Mouse (Mus musculus): ENCODE measurements around the gene Mttp. TPM values are rescaled to one million over a fixed set of nuclear protein-coding genes. Genes with fewer than 3 reads are reported as not detected.
A peak's percentile ranks its signal among the peaks of the same experiment; 100 is the strongest.
"Not testable (repeated sequence)": the region's sequence is repeated elsewhere in the genome, so short reads cannot be mapped to it uniquely, and the experiment has no call there.

Mttp gene
- polyA plus RNA-seq, 1 experiment = 0.47 TPM

- Histone ChIP-seq H3K4me3 (ENCODE audit: extremely low read depth, insufficient read depth, insufficient read length) (no peak overlapping the region), H3K27ac (ENCODE audit: insufficient read depth, low read length) (no peak overlapping the region), H3K4me1 (ENCODE audit: control insufficient read depth, insufficient read depth, insufficient read length) (no peaks in the 10 kb centered on the region), H3K36me3 (ENCODE audit: control insufficient read depth, insufficient read depth, low read length) (peaks cover 2% of the 10 kb centered on the region; the same call in 1 of the 2 replicates), H3K27me3 (ENCODE audit: control insufficient read depth, insufficient read depth, low read length) (no peaks in the 10 kb centered on the region)
- TF ChIP-seq CTCF (IDR thresholded peaks at IDR 0.05; ENCODE audit: extremely low read depth, insufficient read depth, insufficient read length, insufficient replicate concordance) (no peak), POLR2A (IDR thresholded peaks at IDR 0.05; ENCODE audit: low read depth, low read length) (no peak)
- 95% methylated on average over 2 of the region's 2 CpGs for WGBS
- no peak for DNase-seq (ENCODE audit: low read depth in 1 of 2, low spot score in 2 of 2)
Measured at GRCm38 (mm10) chr3:138148811-138149210, 4.0 kb upstream of the Mttp start.

GRCm38 (mm10) chr3:138144060-138144641 is 617 bp downstream of the Mttp start:
- Histone ChIP-seq H3K4me3 (ENCODE audit: extremely low read depth, insufficient read depth, insufficient read length) (peak overlapping the region; percentile 95), H3K27me3 (ENCODE audit: control insufficient read depth, insufficient read depth, low read length) (no peaks in the 10 kb centered on the region), H3K36me3 (ENCODE audit: control insufficient read depth, insufficient read depth, low read length) (peaks cover 2% of the 10 kb centered on the region; the same call in 1 of the 2 replicates), H3K4me1 (ENCODE audit: control insufficient read depth, insufficient read depth, insufficient read length) (no peaks in the 10 kb centered on the region), H3K27ac (ENCODE audit: insufficient read depth, low read length) (peak overlapping the region; percentile 100)
- no peak for TF ChIP-seq POLR2A (IDR thresholded peaks at IDR 0.05; ENCODE audit: low read depth, low read length)
- no peak for TF ChIP-seq CTCF (IDR thresholded peaks at IDR 0.05; ENCODE audit: extremely low read depth, insufficient read depth, insufficient read length, insufficient replicate concordance)
- DNase-seq (ENCODE audit: low read depth in 1 of 2, low spot score in 2 of 2) = peak in 1 of 2 experiments; percentile 26
- under 1% methylated on average over 18 of the region's 18 CpGs for WGBS

- H3K27me3 ChIP-seq (ENCODE audit: control insufficient read depth, insufficient read depth, low read length) = no peaks in the 10 kb centered on the region
- 1% methylated on average over 70 of the region's 70 CpGs for WGBS
- no peaks in the 10 kb centered on the region for H3K36me3 ChIP-seq (ENCODE audit: control insufficient read depth, insufficient read depth, low read length)
- no peaks in the 10 kb centered on the region for H3K4me1 ChIP-seq (ENCODE audit: control insufficient read depth, insufficient read depth, insufficient read length)
- peak; percentile 96 to 97 for DNase-seq (ENCODE audit: low read depth in 1 of 2, low spot score in 2 of 2)
- H3K4me3 ChIP-seq (ENCODE audit: extremely low read depth, insufficient read depth, insufficient read length) = peak within 1 kb of the TSS; percentile 95
- H3K27ac ChIP-seq (ENCODE audit: insufficient read depth, low read length) = peak within 1 kb of the TSS; percentile 100
- TF ChIP-seq CTCF (IDR thresholded peaks at IDR 0.05; ENCODE audit: extremely low read depth, insufficient read depth, insufficient read length, insufficient replicate concordance) = no peak
- TF ChIP-seq POLR2A (IDR thresholded peaks at IDR 0.05; ENCODE audit: low read depth, low read length) = peak; percentile 74
Measured at GRCm38 (mm10) chr3:138143315-138144059, 1.3 kb downstream of the Mttp start, which contains the start of gene Trmt10a. TSS of gene Trmt10a (plus strand) at chr3:138143448.

- H3K4me1 ChIP-seq (ENCODE audit: control insufficient read depth, insufficient read depth, insufficient read length) = no peaks in the 10 kb centered on the region
- 2% methylated on average over 12 of the region's 12 CpGs for WGBS
- H3K36me3 ChIP-seq (ENCODE audit: control insufficient read depth, insufficient read depth, low read length) = no peaks in the 10 kb centered on the region
- TF ChIP-seq CTCF (IDR thresholded peaks at IDR 0.05; ENCODE audit: extremely low read depth, insufficient read depth, insufficient read length, insufficient replicate concordance) (no peak), POLR2A (IDR thresholded peaks at IDR 0.05; ENCODE audit: low read depth, low read length) (no peak)
- peak overlapping the region; percentile 83 for H3K4me3 ChIP-seq (ENCODE audit: extremely low read depth, insufficient read depth, insufficient read length)
- no peak for DNase-seq (ENCODE audit: low read depth in 1 of 2, low spot score in 2 of 2)
- peak overlapping the region; percentile 100 for H3K27ac ChIP-seq (ENCODE audit: insufficient read depth, low read length)
- no peaks in the 10 kb centered on the region for H3K27me3 ChIP-seq (ENCODE audit: control insufficient read depth, insufficient read depth, low read length)
Measured at GRCm38 (mm10) chr3:138142733-138143314, 1.9 kb downstream of the Mttp start.

DNA sequence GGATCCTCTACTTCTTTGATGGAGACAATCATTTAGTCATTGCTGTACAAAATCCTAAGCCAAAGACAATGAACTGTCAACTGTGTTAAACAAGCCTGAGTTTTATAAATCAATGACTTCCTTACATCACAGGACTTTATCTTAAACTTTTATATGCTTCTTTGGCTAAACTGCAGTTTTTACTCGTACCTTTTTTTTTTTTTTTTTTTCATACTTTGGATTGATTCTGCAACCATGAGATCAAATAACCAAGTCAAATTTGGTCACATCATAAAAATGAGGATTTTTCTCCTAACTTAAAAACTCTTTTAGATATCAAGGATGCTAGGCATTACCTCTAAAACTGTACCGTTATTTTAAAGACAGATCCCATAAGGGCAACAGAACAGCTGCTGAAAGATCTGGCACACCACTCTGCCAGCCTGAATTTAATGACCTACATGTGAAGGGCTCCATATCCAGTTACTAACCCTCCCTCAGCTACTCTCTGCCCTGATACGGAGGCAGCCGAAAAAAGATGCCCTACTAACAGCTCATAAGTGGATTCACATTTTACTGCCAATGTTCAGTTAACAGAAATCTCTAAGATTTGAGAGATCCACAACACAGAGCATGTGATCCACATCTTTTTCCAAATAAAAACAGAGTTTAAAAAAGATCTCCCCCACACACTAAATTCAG is 2.6 kb downstream of the Mttp start:
- WGBS = 70% methylated on average over 4 of the region's 4 CpGs
- Histone ChIP-seq H3K27ac (ENCODE audit: insufficient read depth, low read length) (no peak overlapping the region), H3K27me3 (ENCODE audit: control insufficient read depth, insufficient read depth, low read length) (no peaks in the 10 kb centered on the region), H3K4me1 (ENCODE audit: control insufficient read depth, insufficient read depth, insufficient read length) (no peaks in the 10 kb centered on the region), H3K36me3 (ENCODE audit: control insufficient read depth, insufficient read depth, low read length) (no peaks in the 10 kb centered on the region), H3K4me3 (ENCODE audit: extremely low read depth, insufficient read depth, insufficient read length) (no peak overlapping the region)
- no peak for TF ChIP-seq CTCF (IDR thresholded peaks at IDR 0.05; ENCODE audit: extremely low read depth, insufficient read depth, insufficient read length, insufficient replicate concordance)
- no peak for TF ChIP-seq POLR2A (IDR thresholded peaks at IDR 0.05; ENCODE audit: low read depth, low read length)
- no peak for DNase-seq (ENCODE audit: low read depth in 1 of 2, low spot score in 2 of 2)

DNA sequence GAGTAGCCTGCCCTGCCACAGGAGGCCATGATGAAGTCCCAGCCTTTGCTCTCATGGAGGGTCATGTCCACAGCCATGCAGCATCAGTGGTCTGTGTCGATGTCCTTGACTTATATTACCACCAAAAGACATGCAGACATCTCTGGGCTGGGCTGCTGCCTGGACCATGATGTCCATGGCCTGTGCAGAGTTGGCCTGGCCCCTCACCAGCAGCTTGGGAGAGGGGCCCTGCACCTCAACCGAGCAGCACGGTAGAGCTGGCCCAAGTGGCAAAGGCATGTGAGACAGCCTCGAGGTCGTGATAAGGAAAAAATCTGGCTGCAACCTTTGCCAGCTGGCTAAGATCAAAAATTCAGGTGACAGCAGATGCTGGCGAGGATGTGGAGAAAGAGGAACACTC is 5.1 kb downstream of the Mttp start:
- H3K27me3 ChIP-seq (ENCODE audit: control insufficient read depth, insufficient read depth, low read length) = no peaks in the 10 kb centered on the region
- no peak overlapping the region for H3K27ac ChIP-seq (ENCODE audit: insufficient read depth, low read length)
- no peak for DNase-seq (ENCODE audit: low read depth in 1 of 2, low spot score in 2 of 2)
- no peaks in the 10 kb centered on the region for H3K4me1 ChIP-seq (ENCODE audit: control insufficient read depth, insufficient read depth, insufficient read length)
- no peak overlapping the region for H3K4me3 ChIP-seq (ENCODE audit: extremely low read depth, insufficient read depth, insufficient read length)
- no peaks in the 10 kb centered on the region for H3K36me3 ChIP-seq (ENCODE audit: control insufficient read depth, insufficient read depth, low read length)
- TF ChIP-seq POLR2A (IDR thresholded peaks at IDR 0.05; ENCODE audit: low read depth, low read length) (no peak), CTCF (IDR thresholded peaks at IDR 0.05; ENCODE audit: extremely low read depth, insufficient read depth, insufficient read length, insufficient replicate concordance) (no peak)
- WGBS = 86% methylated on average over 6 of the region's 6 CpGs

DNA sequence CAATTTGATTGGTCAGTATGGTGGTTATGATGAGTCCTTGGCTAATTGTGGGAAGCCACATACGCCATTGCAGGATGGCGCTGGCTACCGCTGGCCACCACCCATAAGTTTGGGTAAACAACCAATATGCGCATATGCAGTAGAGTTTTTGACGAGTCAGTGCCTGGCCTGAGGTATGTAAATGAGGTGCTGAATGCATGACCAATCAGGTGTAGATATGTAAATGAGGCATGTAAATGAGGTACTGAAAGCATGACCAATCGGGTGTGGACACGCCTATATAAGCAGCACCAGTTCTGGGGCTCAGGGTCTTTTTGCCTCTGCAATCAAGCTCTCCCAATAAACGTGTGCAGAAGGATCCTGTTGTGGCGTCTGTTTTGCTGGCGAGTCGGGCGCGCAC is 6.6 kb downstream of the Mttp start:
- not testable (repeated sequence) for H3K4me3 ChIP-seq (ENCODE audit: extremely low read depth, insufficient read depth, insufficient read length); H3K27ac ChIP-seq (ENCODE audit: insufficient read depth, low read length); H3K27me3 ChIP-seq (ENCODE audit: control insufficient read depth, insufficient read depth, low read length); DNase-seq (ENCODE audit: low read depth in 1 of 2, low spot score in 2 of 2); H3K4me1 ChIP-seq (ENCODE audit: control insufficient read depth, insufficient read depth, insufficient read length); H3K36me3 ChIP-seq (ENCODE audit: control insufficient read depth, insufficient read depth, low read length)
- 92% methylated on average over 13 of the region's 13 CpGs for WGBS
